Mouse (Mus musculus) bone marrow, adult 2 months (tissue): ENCODE measurements around the gene Fgfr2.

ENCODE experiments used
- CTCF ChIP-seq: fragments of 200-500 bp; IDR thresholded peaks from 2 replicates; pipeline ENCODE4 v1.5.1; 2011; ENCODE audit warnings: low read length, control low read depth; ENCODE audit not compliant: control insufficient read depth, insufficient read depth
- POLR2A ChIP-seq: fragments of 200-500 bp; IDR thresholded peaks from 2 replicates; pipeline ENCODE4 v1.6.1; 2011; ENCODE audit warnings: low read depth, mild to moderate bottlenecking, control low read depth, low read length, borderline replicate concordance; ENCODE audit not compliant: control insufficient read depth

- TF ChIP-seq POLR2A (no peak), CTCF (no peak)
Measured at GRCm38 (mm10) chr7:133048085-133048630, 75.0 kb downstream of the Fgfr2 start.
